Mouse (Mus musculus): Measurements from ENCODE around the gene Kcnab3. TPM values are rescaled to one million over a fixed set of nuclear protein-coding genes. Genes with fewer than 3 reads are reported as not detected.
A peak's percentile ranks its signal among the peaks of the same experiment; 100 is the strongest.

Kcnab3 gene
- polyA plus RNA-seq, 1 experiment from 2014 or later = 0.93 TPM

- WGBS = 73% methylated on average over 3 of the region's 3 CpGs
- H3K27me3 ChIP-seq (replicated peaks; ENCODE audit: insufficient read depth, low read length) = no peaks in the 10 kb centered on the region; the same call in 1 of the 2 replicates
- no peak for TF ChIP-seq CTCF (IDR thresholded peaks at IDR 0.05)
- no peak for TF ChIP-seq EP300 (IDR thresholded peaks at IDR 0.05)
Observed at GRCm38 (mm10) chr11:69379600-69379999, 53.5 kb downstream of the Kcnab3 start.

DNA sequence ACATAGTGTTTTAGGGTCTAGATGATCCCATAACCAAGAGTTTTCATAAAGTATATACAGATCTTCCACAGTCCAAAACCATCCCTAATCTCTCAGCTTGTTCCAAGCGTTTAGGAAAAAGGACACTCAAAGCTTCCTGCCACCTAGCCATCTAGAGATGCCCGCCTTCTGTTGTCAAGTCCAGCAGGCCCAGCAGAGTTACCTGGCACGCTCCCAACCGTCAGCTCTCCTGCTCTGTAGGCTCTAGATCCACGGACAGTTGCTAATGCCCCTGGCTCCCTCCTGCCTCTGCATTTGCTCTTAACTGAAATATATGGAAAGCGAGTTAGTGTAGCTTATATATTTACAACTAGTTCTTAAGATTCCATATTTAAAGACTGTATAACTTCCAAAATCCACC, 55.3 kb downstream of the Kcnab3 start:
- H3K9me3 ChIP-seq (ENCODE audit: low read length) = no peaks in the 10 kb centered on the region
- WGBS = 69% methylated on average over 6 of the region's 6 CpGs

More at GRCm38 (mm10) chr11:69379600-69379999, 53.5 kb downstream of the Kcnab3 start:
- no peaks in the 10 kb centered on the region for H3K9me3 ChIP-seq (ENCODE audit: low read length)
- no peak overlapping the region for H3K4me2 ChIP-seq (replicated peaks; ENCODE audit: low read depth, low read length)
- H3K9ac ChIP-seq (replicated peaks; ENCODE audit: low read depth) = no peak overlapping the region
- H3K36me3 ChIP-seq (ENCODE audit: insufficient read depth, low read length) = 0 out of 2 replicates have a peak, but pooled peaks cover 5% of the 10 kb centered on the region
- ATAC-seq (0 out of 2 replicates have a peak, but pooled peaks have one; percentile 17), DNase-seq (ENCODE audit: low spot score) (no peak)
- no peak overlapping the region for H3K4me3 ChIP-seq (ENCODE audit: low read depth, low read length)
- no peak overlapping the region for H3K27ac ChIP-seq (ENCODE audit: low read length)
- H3K4me1 ChIP-seq (ENCODE audit: insufficient read depth, low read depth, low read length) = no peaks in the 10 kb centered on the region

More for the DNA sequence above, 55.3 kb downstream of the Kcnab3 start:
- no peak overlapping the region for H3K9ac ChIP-seq (replicated peaks; ENCODE audit: low read depth)
- no peaks in the 10 kb centered on the region for H3K4me1 ChIP-seq (ENCODE audit: insufficient read depth, low read depth, low read length)
- no peaks in the 10 kb centered on the region; the same call in 1 of the 2 replicates for H3K27me3 ChIP-seq (replicated peaks; ENCODE audit: insufficient read depth, low read length)
- TF ChIP-seq CTCF (IDR thresholded peaks at IDR 0.05) (no peak), EP300 (IDR thresholded peaks at IDR 0.05) (no peak)
- ATAC-seq (no peak), DNase-seq (ENCODE audit: low spot score) (no peak)
- no peak overlapping the region for H3K27ac ChIP-seq (ENCODE audit: low read length)
- no peak overlapping the region for H3K4me2 ChIP-seq (replicated peaks; ENCODE audit: low read depth, low read length)
- H3K4me3 ChIP-seq (ENCODE audit: low read depth, low read length) = no peak overlapping the region
- no peaks in the 10 kb centered on the region for H3K36me3 ChIP-seq (ENCODE audit: insufficient read depth, low read length)

Other genes starting within 250 kb of the Kcnab3 start
- gene Vamp2, start 237.8 kb upstream of the Kcnab3 start, polyA plus RNA-seq (2015; fragmentation: Nextera tagmentation; extraction: Ambion mirVana) = 45.0 and 50.6 TPM in 2 replicates
- gene Per1, start 231.0 kb upstream of the Kcnab3 start, polyA plus RNA-seq (2015; fragmentation: Nextera tagmentation; extraction: Ambion mirVana) = 16.6 and 30.0 TPM in 2 replicates
- gene Hes7, start 205.9 kb upstream of the Kcnab3 start, polyA plus RNA-seq (2015; fragmentation: Nextera tagmentation; extraction: Ambion mirVana) = 0.38 and 0.49 TPM in 2 replicates
- gene 9130213A22Rik, start 203.7 kb upstream of the Kcnab3 start, polyA plus RNA-seq (2015; fragmentation: Nextera tagmentation; extraction: Ambion mirVana) = 0.42 and 0.50 TPM in 2 replicates
- 0.13 and 0.44 TPM in 2 replicates for gene Aloxe3, start 200.4 kb upstream of the Kcnab3 start, polyA plus RNA-seq (2015; fragmentation: Nextera tagmentation; extraction: Ambion mirVana)
- gene Alox12b, start 169.3 kb upstream of the Kcnab3 start, polyA plus RNA-seq (2015; fragmentation: Nextera tagmentation; extraction: Ambion mirVana) = not detected in 2 replicates
- 0.04 and 0.08 TPM in 2 replicates for gene Alox8, start 128.4 kb upstream of the Kcnab3 start, polyA plus RNA-seq (2015; fragmentation: Nextera tagmentation; extraction: Ambion mirVana)
- gene Gucy2e, start 89.2 kb upstream of the Kcnab3 start, polyA plus RNA-seq (2015; fragmentation: Nextera tagmentation; extraction: Ambion mirVana) = 0.04 TPM in 1 of 2 replicates, not detected in the other
- 5.0 and 5.5 TPM in 2 replicates for gene Cntrob, start 2.5 kb upstream of the Kcnab3 start, polyA plus RNA-seq (2015; fragmentation: Nextera tagmentation; extraction: Ambion mirVana)
- gene Trappc1, start 2.3 kb upstream of the Kcnab3 start, polyA plus RNA-seq (2015; fragmentation: Nextera tagmentation; extraction: Ambion mirVana) = 109 TPM in 2 replicates
- 5.7 and 6.6 TPM in 2 replicates for gene Rnf227, start 14.2 kb downstream of the Kcnab3 start, polyA plus RNA-seq (2015; fragmentation: Nextera tagmentation; extraction: Ambion mirVana)
- 29.9 and 38.4 TPM in 2 replicates for gene Chd3, start 43.1 kb downstream of the Kcnab3 start, polyA plus RNA-seq (2015; fragmentation: Nextera tagmentation; extraction: Ambion mirVana)
- 126 and 142 TPM in 2 replicates for gene Naa38, start 69.2 kb downstream of the Kcnab3 start, polyA plus RNA-seq (2015; fragmentation: Nextera tagmentation; extraction: Ambion mirVana)
- 16.3 and 16.5 TPM in 2 replicates for gene Cyb5d1, start 69.4 kb downstream of the Kcnab3 start, polyA plus RNA-seq (2015; fragmentation: Nextera tagmentation; extraction: Ambion mirVana)
- 96.5 and 101 TPM in 2 replicates for gene Tmem88, start 72.0 kb downstream of the Kcnab3 start, polyA plus RNA-seq (2015; fragmentation: Nextera tagmentation; extraction: Ambion mirVana)
- gene Kdm6b, start 87.4 kb downstream of the Kcnab3 start, polyA plus RNA-seq (2015; fragmentation: Nextera tagmentation; extraction: Ambion mirVana) = 29.4 and 34.9 TPM in 2 replicates
- 1.3 and 2.2 TPM in 2 replicates for gene Dnah2, start 222.9 kb downstream of the Kcnab3 start, polyA plus RNA-seq (2015; fragmentation: Nextera tagmentation; extraction: Ambion mirVana)
- 0.80 and 1.0 TPM in 2 replicates for gene Efnb3, start 233.9 kb downstream of the Kcnab3 start, polyA plus RNA-seq (2015; fragmentation: Nextera tagmentation; extraction: Ambion mirVana)